Mouse (Mus musculus): ENCODE results near the gene Rin3. TPM values are rescaled to one million over a fixed set of nuclear protein-coding genes. Genes with fewer than 3 reads are reported as not detected.

Gene Rin3
- polyA plus RNA-seq, 1 experiment: 11.0 TPM

DNA sequence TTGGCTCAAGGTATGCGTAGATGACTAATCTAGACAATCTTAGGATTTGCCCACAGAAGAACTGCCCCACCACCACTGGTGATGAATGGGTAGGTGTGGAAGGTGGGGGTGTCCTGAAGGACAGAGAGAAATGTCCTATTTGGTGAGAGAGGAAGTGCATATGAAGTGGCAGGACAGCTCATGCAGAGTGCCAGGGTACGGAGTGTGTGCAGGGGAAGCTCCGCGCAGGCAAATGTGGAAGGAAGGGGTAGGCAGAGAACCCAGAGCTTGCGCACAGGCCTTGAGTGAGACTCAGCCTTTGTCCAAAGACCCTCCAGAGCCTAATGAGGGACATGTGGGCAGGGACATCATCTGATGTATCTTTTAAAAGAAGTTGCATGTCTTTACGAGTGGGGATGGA is 57.6 kb downstream of the Rin3 start:
- Histone ChIP-seq H3K4me3 (ENCODE audit: insufficient read depth, low read length) (no peak overlapping the region), H3K4me1 (ENCODE audit: control insufficient read depth, insufficient read depth, low read length) (no peaks in the 10 kb centered on the region; the same call in 1 of the 2 replicates)
- TF ChIP-seq CTCF (IDR thresholded peaks at IDR 0.05; ENCODE audit: borderline replicate concordance, insufficient read depth, low read length): no peak
- no peak for TF ChIP-seq POLR2A (IDR thresholded peaks at IDR 0.05; ENCODE audit: low read depth, low read length)

DNA sequence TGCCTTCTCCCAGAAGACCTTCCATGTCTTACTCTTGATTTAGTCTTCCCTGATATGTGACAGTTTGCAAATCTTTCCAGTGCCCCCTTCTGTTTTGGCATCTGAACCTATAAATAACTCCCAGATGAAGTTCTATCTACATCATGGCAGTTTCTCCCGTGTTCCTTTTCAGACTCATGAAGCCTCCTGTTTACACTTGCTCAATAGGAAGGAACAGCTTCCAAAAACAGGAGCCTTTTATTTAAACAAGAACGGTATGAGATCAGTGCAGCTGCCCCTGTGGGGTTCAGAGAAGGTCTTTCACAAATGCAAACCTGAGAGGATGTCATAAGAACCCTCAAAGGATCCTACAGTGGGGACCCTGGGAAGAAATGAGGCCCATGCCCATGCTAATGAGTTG is 59.3 kb downstream of the Rin3 start:
- Histone ChIP-seq H3K4me3 (ENCODE audit: insufficient read depth, low read length) (no peak overlapping the region), H3K27ac (ENCODE audit: insufficient read depth, low read length) (no peak overlapping the region), H3K4me1 (ENCODE audit: control insufficient read depth, insufficient read depth, low read length) (no peaks in the 10 kb centered on the region; the same call in 1 of the 2 replicates)
- no peak for TF ChIP-seq CTCF (IDR thresholded peaks at IDR 0.05; ENCODE audit: borderline replicate concordance, insufficient read depth, low read length)
- no peak for TF ChIP-seq POLR2A (IDR thresholded peaks at IDR 0.05; ENCODE audit: low read depth, low read length)

More for the DNA sequence above, 57.6 kb downstream of the Rin3 start:
- H3K27ac ChIP-seq (ENCODE audit: insufficient read depth, low read length): no peak overlapping the region

DNA sequence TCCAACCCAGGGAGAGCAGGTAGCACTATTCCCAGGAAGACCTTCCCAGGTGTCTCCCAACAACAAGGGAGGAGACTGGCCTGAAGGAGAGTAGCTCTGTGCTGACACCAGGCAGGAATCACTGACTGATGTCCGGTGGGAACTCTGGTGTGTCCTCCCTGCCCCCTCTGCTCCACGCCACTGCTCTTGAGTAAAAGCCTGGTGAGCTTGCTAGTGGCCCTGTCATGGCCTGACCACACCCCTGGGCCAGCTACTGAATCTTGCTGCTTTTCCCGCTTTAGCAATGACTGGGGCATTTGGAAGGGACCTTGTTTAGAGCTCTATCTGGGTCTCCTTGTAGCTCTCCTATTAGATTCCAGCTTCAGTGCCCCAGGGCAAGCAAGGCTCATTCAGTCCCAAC is 59.8 kb downstream of the Rin3 start:
- TF ChIP-seq POLR2A (IDR thresholded peaks at IDR 0.05; ENCODE audit: low read depth, low read length) (no peak), CTCF (IDR thresholded peaks at IDR 0.05; ENCODE audit: borderline replicate concordance, insufficient read depth, low read length) (no peak)
- H3K4me3 ChIP-seq (ENCODE audit: insufficient read depth, low read length): no peak overlapping the region
- H3K27ac ChIP-seq (ENCODE audit: insufficient read depth, low read length): no peak overlapping the region
- H3K4me1 ChIP-seq (ENCODE audit: control insufficient read depth, insufficient read depth, low read length): no peaks in the 10 kb centered on the region; the same call in 1 of the 2 replicates

DNA sequence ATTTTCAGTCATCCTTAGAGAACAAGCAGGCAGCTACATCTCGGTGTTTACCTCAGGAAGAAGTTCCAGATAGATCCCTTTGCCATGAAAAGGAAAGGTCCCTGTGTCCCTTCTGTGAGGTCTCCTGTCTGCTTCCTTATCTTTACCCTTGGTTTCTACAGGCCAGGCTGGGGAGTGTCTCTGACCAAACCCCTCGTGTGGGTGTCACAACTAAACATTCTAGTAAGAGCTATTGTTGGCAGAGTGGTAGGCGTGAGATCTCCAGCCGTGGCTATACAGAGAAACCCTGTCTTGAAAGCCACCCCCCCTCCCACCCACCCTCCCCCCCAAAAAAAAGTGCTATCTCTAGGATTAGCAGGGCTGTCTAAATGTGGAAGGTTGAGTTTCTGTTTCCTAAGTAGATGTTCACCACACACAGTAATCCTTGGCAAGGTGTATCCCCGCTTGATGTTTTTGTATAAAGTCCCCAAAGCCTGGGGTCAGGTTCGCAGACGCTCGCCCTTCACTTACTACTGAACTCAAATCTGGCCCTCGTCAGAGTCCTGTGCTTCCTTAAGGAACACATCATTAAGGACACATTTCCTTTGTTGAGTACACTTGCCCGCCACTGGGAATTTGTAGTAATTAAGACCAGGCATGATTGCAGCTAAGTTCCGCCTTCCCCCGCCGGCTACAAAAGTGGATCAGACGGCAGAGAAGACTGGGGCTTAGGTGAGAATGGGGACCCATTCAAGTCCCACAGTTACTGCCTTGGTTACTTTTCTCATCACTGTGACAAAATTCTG is 62.4 kb downstream of the Rin3 start:
- no peak overlapping the region for H3K27ac ChIP-seq (ENCODE audit: insufficient read depth, low read length)

DNA sequence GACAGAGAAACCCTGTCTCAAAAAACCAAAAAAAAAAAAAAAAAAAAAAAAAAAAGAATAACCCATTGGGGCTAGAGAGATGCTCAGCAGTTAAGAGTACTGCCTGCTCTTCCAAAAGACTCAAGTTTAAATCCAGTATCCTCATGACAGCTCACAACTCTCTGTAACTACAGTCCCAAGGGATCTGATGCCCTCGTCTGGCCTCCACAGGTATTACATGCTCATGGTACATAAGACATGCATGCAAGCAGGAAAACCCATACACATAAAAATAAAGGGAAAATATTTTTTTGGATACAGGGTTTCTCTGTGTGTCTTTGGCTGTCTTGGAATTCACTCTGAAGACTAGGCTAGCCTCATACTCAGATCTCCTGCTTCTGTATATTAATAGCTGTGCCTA is 63.7 kb downstream of the Rin3 start:
- no peak overlapping the region for H3K27ac ChIP-seq (ENCODE audit: insufficient read depth, low read length)
- TF ChIP-seq POLR2A (IDR thresholded peaks at IDR 0.05; ENCODE audit: low read depth, low read length) (no peak), CTCF (IDR thresholded peaks at IDR 0.05; ENCODE audit: borderline replicate concordance, insufficient read depth, low read length) (0 out of 2 replicates have a peak, but pooled peaks have one; percentile 9)
- H3K4me1 ChIP-seq (ENCODE audit: control insufficient read depth, insufficient read depth, low read length): no peaks in the 10 kb centered on the region
- no peak overlapping the region for H3K4me3 ChIP-seq (ENCODE audit: insufficient read depth, low read length)

More for the DNA sequence above, 62.4 kb downstream of the Rin3 start:
- H3K4me3 ChIP-seq (ENCODE audit: insufficient read depth, low read length): no peak overlapping the region
- TF ChIP-seq POLR2A (IDR thresholded peaks at IDR 0.05; ENCODE audit: low read depth, low read length): no peak
- TF ChIP-seq CTCF (IDR thresholded peaks at IDR 0.05; ENCODE audit: borderline replicate concordance, insufficient read depth, low read length): no peak
- no peaks in the 10 kb centered on the region for H3K4me1 ChIP-seq (ENCODE audit: control insufficient read depth, insufficient read depth, low read length)

DNA sequence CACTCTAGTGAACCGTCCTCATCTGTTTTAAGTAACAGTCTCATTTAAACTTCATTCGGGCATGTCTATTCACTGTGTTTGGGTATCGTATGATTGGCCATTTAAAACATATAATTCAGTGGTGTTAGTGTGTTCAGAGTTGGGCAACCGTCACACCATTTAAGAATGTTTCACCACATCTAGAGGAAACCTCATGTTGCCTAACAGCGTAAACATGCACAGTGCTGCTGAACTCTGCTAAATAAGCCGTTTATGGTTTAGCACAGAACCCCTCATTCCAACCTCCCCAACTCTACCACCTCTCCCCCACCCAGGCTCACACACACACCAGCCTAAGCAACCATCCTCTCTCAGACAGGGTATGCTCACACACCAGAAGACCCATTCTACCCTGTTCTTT is 65.6 kb downstream of the Rin3 start:
- Histone ChIP-seq H3K4me3 (ENCODE audit: insufficient read depth, low read length) (no peak overlapping the region), H3K4me1 (ENCODE audit: control insufficient read depth, insufficient read depth, low read length) (no peaks in the 10 kb centered on the region), H3K27ac (ENCODE audit: insufficient read depth, low read length) (no peak overlapping the region)
- TF ChIP-seq CTCF (IDR thresholded peaks at IDR 0.05; ENCODE audit: borderline replicate concordance, insufficient read depth, low read length) (no peak), POLR2A (IDR thresholded peaks at IDR 0.05; ENCODE audit: low read depth, low read length) (no peak)

DNA sequence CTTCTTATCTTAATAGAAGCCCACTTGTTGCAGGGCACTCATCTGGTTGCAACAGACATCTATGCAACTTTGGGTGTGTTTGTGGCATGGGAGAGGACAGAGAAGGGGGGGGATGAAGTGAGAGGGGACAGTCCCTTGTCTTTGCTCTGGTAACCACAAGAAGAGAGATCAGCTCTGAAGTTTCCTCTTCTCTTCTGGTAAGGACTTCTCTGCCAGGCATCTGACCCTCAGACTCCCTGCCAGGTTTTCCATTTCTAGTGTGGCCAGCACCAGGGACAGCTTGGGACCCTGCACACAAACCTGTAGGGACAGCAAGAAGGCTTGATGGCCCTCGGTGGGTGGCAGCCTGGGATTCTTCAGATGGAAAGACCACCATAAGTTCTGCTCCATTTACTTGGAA is 68.1 kb downstream of the Rin3 start:
- Histone ChIP-seq H3K4me3 (ENCODE audit: insufficient read depth, low read length) (no peak overlapping the region), H3K27ac (ENCODE audit: insufficient read depth, low read length) (no peak overlapping the region), H3K4me1 (ENCODE audit: control insufficient read depth, insufficient read depth, low read length) (no peaks in the 10 kb centered on the region)
- TF ChIP-seq CTCF (IDR thresholded peaks at IDR 0.05; ENCODE audit: borderline replicate concordance, insufficient read depth, low read length): no peak
- no peak for TF ChIP-seq POLR2A (IDR thresholded peaks at IDR 0.05; ENCODE audit: low read depth, low read length)

DNA sequence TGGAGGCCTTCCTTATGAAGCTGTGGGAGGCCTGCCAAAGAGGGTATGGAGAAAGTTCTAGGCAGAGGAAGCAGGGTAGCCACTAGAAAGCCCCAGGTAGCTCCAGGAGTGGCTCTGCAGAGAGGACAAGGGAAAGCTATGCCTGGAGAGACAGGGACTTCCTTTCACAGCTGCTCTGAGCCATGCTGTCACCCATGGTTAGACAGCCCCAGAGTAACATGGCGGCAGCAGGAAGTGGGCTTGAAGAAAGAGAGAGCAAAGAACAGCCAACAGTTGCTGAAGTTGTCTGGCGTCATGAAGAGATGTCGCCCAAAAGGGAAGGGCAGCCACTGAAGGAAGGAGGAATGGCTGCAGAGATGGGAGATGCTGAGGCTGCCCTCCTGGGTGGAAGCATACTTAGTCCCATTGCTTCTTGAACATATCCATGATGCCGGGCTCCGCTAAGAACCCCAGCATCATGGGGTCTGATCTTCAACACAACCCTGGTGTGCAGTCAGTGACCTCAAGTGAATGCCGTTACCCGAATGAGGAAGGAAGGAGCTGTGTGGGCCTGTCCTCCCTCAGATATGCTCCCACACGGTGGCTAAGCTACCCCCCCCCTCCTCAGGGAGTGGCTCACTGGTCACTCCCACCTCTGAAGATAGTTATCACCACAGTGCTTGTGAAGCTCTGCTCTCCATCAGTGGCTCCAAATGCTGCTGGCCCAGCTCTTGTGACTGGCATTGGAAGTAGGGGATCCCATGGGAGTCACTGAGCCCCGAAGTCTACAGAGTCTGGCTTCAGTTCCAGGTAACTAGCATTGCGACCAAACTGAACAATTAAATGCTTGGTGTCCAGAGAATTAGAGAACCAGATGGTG is 71.5 kb downstream of the Rin3 start:
- Histone ChIP-seq H3K27ac (ENCODE audit: insufficient read depth, low read length) (no peak overlapping the region), H3K4me1 (ENCODE audit: control insufficient read depth, insufficient read depth, low read length) (no peaks in the 10 kb centered on the region), H3K4me3 (ENCODE audit: insufficient read depth, low read length) (no peak overlapping the region)
- no peak for TF ChIP-seq POLR2A (IDR thresholded peaks at IDR 0.05; ENCODE audit: low read depth, low read length)
- TF ChIP-seq CTCF (IDR thresholded peaks at IDR 0.05; ENCODE audit: borderline replicate concordance, insufficient read depth, low read length): no peak

DNA sequence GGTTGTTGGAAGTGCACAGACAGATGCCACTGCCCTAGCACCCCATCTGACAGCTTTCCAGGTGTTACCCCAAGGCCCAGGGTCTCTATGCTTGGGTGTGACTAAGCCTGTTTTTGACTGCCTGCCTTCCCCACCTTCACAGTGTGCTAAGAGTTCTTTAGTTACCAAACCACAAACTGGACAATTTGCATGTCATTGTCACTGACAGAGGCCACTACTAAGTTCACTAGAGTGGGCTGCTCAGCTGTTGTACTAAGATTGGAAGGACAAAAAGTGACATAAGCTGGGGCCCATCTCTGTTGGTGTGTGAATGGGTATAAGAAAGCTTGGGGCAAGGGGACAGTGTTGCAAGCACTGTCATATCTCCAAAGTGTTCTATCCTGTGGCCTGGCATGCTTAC is 72.9 kb downstream of the Rin3 start:
- Histone ChIP-seq H3K4me3 (ENCODE audit: insufficient read depth, low read length) (no peak overlapping the region), H3K4me1 (ENCODE audit: control insufficient read depth, insufficient read depth, low read length) (no peaks in the 10 kb centered on the region), H3K27ac (ENCODE audit: insufficient read depth, low read length) (no peak overlapping the region)
- TF ChIP-seq CTCF (IDR thresholded peaks at IDR 0.05; ENCODE audit: borderline replicate concordance, insufficient read depth, low read length) (no peak), POLR2A (IDR thresholded peaks at IDR 0.05; ENCODE audit: low read depth, low read length) (no peak)

DNA sequence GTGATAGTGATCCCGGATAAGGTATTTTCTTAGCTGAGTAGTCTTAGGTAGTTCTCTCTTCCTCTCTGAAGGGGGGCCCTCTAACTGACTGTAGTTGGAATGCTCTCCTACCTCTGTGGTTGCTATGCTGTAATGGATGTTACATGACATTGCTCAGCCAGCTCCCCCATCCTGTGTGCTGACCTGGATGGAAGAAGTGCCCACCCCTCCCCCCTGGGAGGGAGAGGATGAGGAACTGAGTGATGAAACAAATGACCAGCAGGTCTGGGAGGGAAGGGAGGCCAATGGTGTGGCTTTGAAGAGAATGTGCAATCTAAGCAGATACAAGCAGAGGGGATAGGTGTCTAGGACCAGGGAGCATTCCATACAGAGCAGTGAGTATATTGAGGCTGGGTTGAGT is 73.9 kb downstream of the Rin3 start:
- H3K4me1 ChIP-seq (ENCODE audit: control insufficient read depth, insufficient read depth, low read length): no peaks in the 10 kb centered on the region
- TF ChIP-seq CTCF (IDR thresholded peaks at IDR 0.05; ENCODE audit: borderline replicate concordance, insufficient read depth, low read length) (no peak), POLR2A (IDR thresholded peaks at IDR 0.05; ENCODE audit: low read depth, low read length) (no peak)
- no peak overlapping the region for H3K4me3 ChIP-seq (ENCODE audit: insufficient read depth, low read length)
- H3K27ac ChIP-seq (ENCODE audit: insufficient read depth, low read length): no peak overlapping the region
